Comparison of ENCODE assay signal across 8 mouse cellular contexts in the genomic region with DNA sequence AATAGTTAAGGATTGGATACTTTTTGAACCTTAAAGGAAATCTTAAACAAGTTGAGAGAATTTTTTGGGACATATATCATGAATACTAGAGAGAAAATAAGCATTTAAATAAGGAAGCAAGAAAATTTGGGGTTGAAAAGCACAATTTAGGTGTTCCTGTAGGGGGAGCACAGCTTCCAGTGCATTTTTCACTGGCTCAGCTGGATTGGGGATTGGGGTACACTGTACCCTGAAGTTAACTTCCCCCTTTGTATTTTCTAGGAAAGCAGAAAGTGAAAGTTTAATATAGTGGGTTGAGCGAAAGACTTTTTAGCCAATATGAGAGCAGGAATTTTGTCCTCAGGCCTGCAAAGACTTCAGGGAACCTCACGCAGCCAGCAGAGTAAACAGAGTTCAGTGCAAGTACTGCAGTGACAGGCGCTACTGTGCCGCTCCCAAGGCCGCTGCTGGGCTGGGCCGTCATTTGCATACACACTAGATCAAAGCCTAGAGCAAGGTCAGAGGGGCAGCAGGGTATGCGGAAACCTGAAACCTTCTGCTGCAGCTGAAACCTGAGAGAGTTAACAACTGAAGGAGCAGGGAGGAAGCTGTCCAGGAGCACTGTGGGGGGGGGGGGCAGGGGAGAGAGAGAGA.
DNase-seq lines count a peak whose midpoint lies in the region; ATAC-seq lines count a peak whose summit lies in the region.

No protein-coding gene starts in this region.

- H3K9ac ChIP-seq in heart, embryonic 14.5 days (ENCODE audit: low read length): no peak overlapping the region

- no peaks in the 10 kb centered on the region for H3K9me3 ChIP-seq in heart, embryonic 14.5 days (ENCODE audit: control insufficient read depth, low read length)

- H3K4me2 ChIP-seq in heart, embryonic 14.5 days (ENCODE audit: low read length): peak overlapping the region; percentile 45

- whole genome bisulfite sequencing in heart, embryonic 14.5 days: 4% methylated on average over 7 of the region's 7 CpGs

- H3K4me3 ChIP-seq in heart, embryonic 14.5 days (ENCODE audit: control insufficient read depth in 1 of 2, insufficient read depth in 1 of 2, low read depth in 1 of 2, low read length in 2 of 2): peak overlapping the region in 1 of 2 experiments; percentile 21; a peak in 1 of 4 replicates

- H3K27me3 ChIP-seq in heart, embryonic 14.5 days (ENCODE audit: control insufficient read depth, insufficient read depth, low read length): no peaks in the 10 kb centered on the region

- peak; percentile 100 for ATAC-seq in common myeloid progenitor, adult 5-6 weeks (replicated peaks; ENCODE audit: low read depth, poor library complexity, severe bottlenecking)
- peak; percentile 50; the same call in 1 of the 2 replicates for ATAC-seq in heart, embryonic 14.5 days (ENCODE audit: insufficient number of reproducible peaks, insufficient read depth, low FRiP score, low read depth)
- 0 out of 2 replicates have a peak, but pooled peaks have one; percentile 59 for ATAC-seq in megakaryocyte-erythroid progenitor cell, adult 5-6 weeks (replicated peaks; ENCODE audit: low FRiP score, low TSS enrichment, poor library complexity, severe bottlenecking)

- H3K36me3 ChIP-seq in heart, embryonic 14.5 days (ENCODE audit: control insufficient read depth, insufficient read depth, low read length): no peaks in the 10 kb centered on the region

- H3K27ac ChIP-seq in heart, embryonic 14.5 days (replicated peaks in 1 of 2; ENCODE audit: control insufficient read depth in 1 of 2, insufficient read depth in 1 of 2, low read depth in 2 of 2, low read length in 2 of 2): no peak overlapping the region

- no peaks in the 10 kb centered on the region for H3K4me1 ChIP-seq in heart, embryonic 14.5 days (ENCODE audit: control insufficient read depth in 2 of 2, insufficient read depth in 2 of 2, low read length in 2 of 2)

- peak; percentile 1 to 3 for DNase-seq in cerebellum, postnatal 10 days
- no peak for DNase-seq in cerebellum, postnatal 36 days
- peak; percentile 20 to 46 for DNase-seq in kidney, postnatal 25 days
- no peak for DNase-seq in cerebellum, adult 9-10 months
- DNase-seq in cerebellum, adult 11 months: no peak

Comparison
In these comparisons a context has a peak if more than half of its experiments do, and no peak if none do; other contexts are left out.
1. DNase-seq: peak in cerebellum, postnatal 10 days (2 of 2) and kidney, postnatal 25 days (2 of 2); none in cerebellum, postnatal 36 days (0 of 2), cerebellum, adult 9-10 months (single experiment) and cerebellum, adult 11 months (single experiment).
2. ATAC-seq: peak in every context shown above with its lines; median percentile 100 in common myeloid progenitor, adult 5-6 weeks; 59 in megakaryocyte-erythroid progenitor cell, adult 5-6 weeks; 50 in heart, embryonic 14.5 days.